Mouse (Mus musculus) R1 (cell line): Measurements from ENCODE around the gene Swsap1.

Experiments used
- DNase-seq: peaks from one replicate; pipeline ENCODE4 v3.0.0-alpha.2; 2018; ENCODE audit warnings: low read depth, low spot score

The Swsap1 gene

DNA sequence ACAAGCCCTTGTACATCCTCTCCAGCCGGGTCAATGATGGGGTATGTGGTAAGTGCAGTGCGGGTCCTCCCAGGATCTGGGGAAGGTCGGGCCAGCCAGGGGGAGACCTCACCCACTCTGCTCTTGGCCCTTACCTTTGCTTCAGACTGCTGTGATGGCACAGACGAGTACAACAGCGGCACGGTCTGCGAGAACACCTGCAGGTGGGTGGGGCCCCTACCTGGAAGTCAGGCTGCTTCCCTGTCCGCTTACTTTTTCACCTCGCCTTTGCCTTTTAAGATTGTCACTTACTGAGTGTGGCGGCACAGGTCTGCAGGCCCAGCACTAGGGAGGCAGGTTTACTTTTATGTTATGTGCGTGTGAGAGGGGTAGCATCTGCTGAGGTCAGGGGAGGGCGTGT, 49.0 kb downstream of the Swsap1 start:
- DNase-seq: no peak
